Mouse (Mus musculus) kidney, postnatal 0 days (tissue): ENCODE measurements around the gene Fam53b. TPM values are rescaled to one million over a fixed set of nuclear protein-coding genes. Genes with fewer than 3 reads are reported as not detected.
A peak's percentile ranks its signal among the peaks of the same experiment; 100 is the strongest.

ENCODE experiments used
- ATAC-seq: fragments of 200-750 bp; cut with Nextera tagmentation; replicated peaks from 2 replicates; pipeline ENCODE4 v1.8.0; 2017; ENCODE audit warnings: low read depth, moderate number of reproducible peaks, moderate TSS enrichment, moderate library complexity; ENCODE audit not compliant: low FRiP score
- DNase-seq: peaks from one replicate; pipeline ENCODE4 v3.0.0-alpha.2; 2016; ENCODE audit warnings: low spot score
- H3K27ac ChIP-seq: fragments of 300-500 bp; sonication (generic); 2 replicates; pipeline ENCODE4 v1.5.1; 2014; ENCODE audit warnings: mild to moderate bottlenecking
- H3K27me3 ChIP-seq: fragments of 300-500 bp; sonication (generic); 2 replicates; pipeline ENCODE4 v1.6.1; 2014; ENCODE audit warnings: low read length, mixed read lengths; ENCODE audit not compliant: insufficient read depth
- H3K36me3 ChIP-seq: fragments of 300-500 bp; sonication (generic); 2 replicates; pipeline ENCODE4 v1.6.1; 2014; ENCODE audit warnings: low read length, mixed read lengths; ENCODE audit not compliant: insufficient read depth
- H3K4me1 ChIP-seq: fragments of 300-500 bp; sonication (generic); replicated peaks from 2 replicates; pipeline ENCODE4 v1.6.1; 2014; ENCODE audit warnings: antibody characterized with exemption, low read length, mixed read lengths; ENCODE audit not compliant: insufficient read depth
- H3K4me2 ChIP-seq: fragments of 300-500 bp; sonication (generic); 2 replicates; pipeline ENCODE4 v1.6.1; 2014; ENCODE audit warnings: mild to moderate bottlenecking, low read length, moderate library complexity, mixed read lengths
- H3K4me3 ChIP-seq: fragments of 300-500 bp; sonication (generic); replicated peaks from 2 replicates; pipeline ENCODE4 v1.5.1; 2014; ENCODE audit warnings: low read depth, low read length
- H3K9ac ChIP-seq: fragments of 300-500 bp; sonication (generic); 2 replicates; pipeline ENCODE4 v1.6.1; 2014; ENCODE audit warnings: low read depth, low read length
- H3K9me3 ChIP-seq: fragments of 300-500 bp; sonication (generic); replicated peaks from 2 replicates; pipeline ENCODE4 v1.6.1; 2016; ENCODE audit warnings: low read length, inconsistent platforms, mixed read lengths
- CTCF ChIP-seq: IDR thresholded peaks from 2 replicates; pipeline ENCODE4 v1.5.1; 2016; ENCODE audit warnings: antibody characterized with exemption, low read depth, mild to moderate bottlenecking, moderate library complexity
- WGBS: fragments of 180-500 bp; shearing (Covaris S2); extraction: QIAGEN DNeasy Blood & Tissue Kit; methylation state at CpG from one replicate; pipeline ENCODE4 v1.1.7; 2014; 5-methylcytosine and 5-hydroxymethylcytosine counted together
- polyA plus RNA-seq: library from polyadenylated mRNA; unstranded; fragments of >200 nt; fragmentation: Nextera tagmentation; extraction: Ambion mirVana; gene quantifications from 2 replicates; pipeline ENCODE4 v1.2.1, GENCODE M21; 2015

Gene Fam53b
- polyA plus RNA-seq, 1 experiment from 2014 or later: 17.5 TPM

DNA sequence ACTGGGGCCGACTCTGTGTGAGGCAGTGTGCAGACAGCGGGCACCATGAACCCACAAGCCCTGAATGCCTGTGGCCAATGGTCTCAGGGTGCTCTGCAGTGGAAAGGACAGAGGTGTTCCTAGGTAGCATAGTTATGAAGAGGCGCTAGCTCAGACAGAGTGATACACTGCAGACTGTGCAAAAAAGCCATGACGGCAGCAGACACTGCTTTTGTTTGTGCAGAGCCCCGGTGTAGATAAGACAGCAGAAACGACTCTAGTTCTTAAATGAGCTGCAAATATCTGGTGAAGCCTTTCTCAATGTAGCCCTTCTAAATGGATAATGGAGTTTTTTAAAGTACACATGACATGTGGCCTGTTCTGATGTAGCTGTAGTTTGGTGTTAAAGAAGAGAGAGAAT, 73.9 kb downstream of the Fam53b start:
- no peak for TF ChIP-seq CTCF
- Histone ChIP-seq H3K4me2 (no peak overlapping the region), H3K4me3 (no peak overlapping the region), H3K27me3 (no peaks in the 10 kb centered on the region), H3K4me1 (peaks cover 15% of the 10 kb centered on the region), H3K27ac (no peak overlapping the region), H3K9me3 (no peaks in the 10 kb centered on the region), H3K9ac (no peak overlapping the region), H3K36me3 (no peaks in the 10 kb centered on the region; the same call in 1 of the 2 replicates)
- ATAC-seq (no peak), DNase-seq (no peak)
- 84% methylated on average over 6 of the region's 6 CpGs for WGBS

DNA sequence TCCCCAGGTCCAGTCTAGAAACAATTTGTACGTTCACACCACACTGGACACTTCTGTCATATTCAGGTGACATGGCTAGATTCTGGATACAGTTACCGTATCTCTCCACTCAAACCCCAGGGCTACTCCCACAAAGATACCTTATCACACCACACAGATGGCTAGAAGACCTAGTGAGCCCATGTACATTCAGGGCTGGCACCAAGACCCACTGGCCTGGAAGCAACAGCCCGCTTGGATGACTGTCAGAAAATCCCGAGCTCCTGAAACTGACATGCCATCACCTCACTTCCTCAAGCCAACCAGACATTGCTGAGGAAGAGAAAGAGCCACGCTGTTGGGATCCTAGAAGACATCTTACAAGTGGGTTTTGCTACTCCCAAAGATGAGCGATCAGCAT, 74.8 kb downstream of the Fam53b start:
- Histone ChIP-seq H3K9ac (no peak overlapping the region), H3K4me2 (no peak overlapping the region), H3K36me3 (no peaks in the 10 kb centered on the region; the same call in 1 of the 2 replicates), H3K4me1 (peaks cover 15% of the 10 kb centered on the region), H3K27me3 (no peaks in the 10 kb centered on the region), H3K27ac (no peak overlapping the region), H3K4me3 (no peak overlapping the region), H3K9me3 (no peaks in the 10 kb centered on the region)
- WGBS: 85% methylated on average over 6 of the region's 6 CpGs
- ATAC-seq (no peak), DNase-seq (no peak)
- TF ChIP-seq CTCF: no peak

DNA sequence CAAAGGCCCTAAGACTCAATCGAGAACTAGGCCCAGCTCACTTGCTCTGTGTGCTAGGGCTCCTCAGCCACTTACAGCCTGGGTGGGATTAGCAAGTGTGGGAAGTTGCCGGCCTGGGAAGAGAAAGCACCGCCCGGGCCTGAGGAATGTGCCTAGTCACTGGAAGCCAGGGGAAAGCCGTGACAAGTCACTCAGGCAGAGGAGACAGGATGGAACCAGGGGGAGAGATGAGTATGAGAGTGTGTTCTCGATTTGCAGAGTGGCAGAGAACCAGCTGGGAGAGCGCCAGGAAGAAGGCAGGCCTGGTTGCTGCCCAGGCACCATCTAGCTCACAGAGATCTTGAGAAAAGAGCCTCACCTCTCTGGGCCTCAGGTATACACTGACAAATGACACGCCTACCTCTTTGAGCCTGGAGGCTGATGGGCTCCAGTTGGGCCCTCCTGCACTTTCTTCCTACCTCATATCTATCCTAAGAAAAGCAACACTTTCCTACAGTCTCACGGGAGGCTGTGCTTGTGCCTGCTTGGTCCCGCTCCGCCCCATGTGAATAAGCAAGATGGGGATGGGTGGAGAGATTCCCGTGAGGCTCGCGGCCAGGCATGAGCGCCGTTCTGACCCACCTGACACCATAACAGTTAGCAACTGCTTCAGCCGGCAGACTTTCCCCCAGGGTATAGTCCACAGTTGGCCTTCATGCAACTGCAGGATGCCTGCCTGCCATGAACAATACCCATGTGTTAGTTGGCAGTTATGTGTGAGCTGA, 77.4 kb downstream of the Fam53b start:
- Histone ChIP-seq H3K4me2 (no peak overlapping the region), H3K36me3 (no peaks in the 10 kb centered on the region), H3K4me3 (no peak overlapping the region), H3K9ac (peak overlapping the region; percentile 1; the same call in 1 of the 2 replicates), H3K4me1 (peaks cover 15% of the 10 kb centered on the region), H3K9me3 (no peaks in the 10 kb centered on the region), H3K27me3 (no peaks in the 10 kb centered on the region), H3K27ac (peak overlapping the region; percentile 33)
- ATAC-seq: peak; percentile 72
- 46% methylated on average over 17 of the region's 17 CpGs for WGBS
- no peak for TF ChIP-seq CTCF
- peak; percentile 78 for DNase-seq

DNA sequence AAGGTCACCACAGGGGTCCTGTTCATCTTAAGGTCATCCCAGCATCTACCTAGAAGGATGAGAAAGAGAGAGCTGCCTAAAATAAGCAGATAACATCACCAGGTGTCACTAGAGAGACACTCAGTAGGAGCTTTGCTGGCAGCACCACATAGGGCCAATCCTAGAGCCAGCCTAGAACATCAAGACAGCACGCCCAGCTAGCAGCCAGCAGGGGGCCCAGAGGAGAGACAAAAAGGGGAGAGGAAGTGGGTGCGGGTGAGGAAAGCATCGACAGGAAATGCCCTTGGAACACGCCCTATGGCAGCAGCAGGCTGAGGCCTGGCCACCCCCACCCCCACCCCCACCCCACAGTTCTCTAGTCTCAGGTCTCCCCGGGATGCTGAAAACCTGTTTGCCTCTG, 78.5 kb downstream of the Fam53b start:
- DNase-seq (peak; percentile 78), ATAC-seq (0 out of 2 replicates have a peak, but pooled peaks have one; percentile 19)
- no peak overlapping the region for H3K9ac ChIP-seq
- H3K36me3 ChIP-seq: no peaks in the 10 kb centered on the region
- H3K9me3 ChIP-seq: no peaks in the 10 kb centered on the region
- TF ChIP-seq CTCF: peak; percentile 65
- H3K4me1 ChIP-seq: peaks cover 15% of the 10 kb centered on the region
- 45% methylated on average over 5 of the region's 5 CpGs for WGBS
- H3K4me3 ChIP-seq: no peak overlapping the region
- H3K4me2 ChIP-seq: no peak overlapping the region
- peak overlapping the region; percentile 33 for H3K27ac ChIP-seq
- no peaks in the 10 kb centered on the region for H3K27me3 ChIP-seq

DNA sequence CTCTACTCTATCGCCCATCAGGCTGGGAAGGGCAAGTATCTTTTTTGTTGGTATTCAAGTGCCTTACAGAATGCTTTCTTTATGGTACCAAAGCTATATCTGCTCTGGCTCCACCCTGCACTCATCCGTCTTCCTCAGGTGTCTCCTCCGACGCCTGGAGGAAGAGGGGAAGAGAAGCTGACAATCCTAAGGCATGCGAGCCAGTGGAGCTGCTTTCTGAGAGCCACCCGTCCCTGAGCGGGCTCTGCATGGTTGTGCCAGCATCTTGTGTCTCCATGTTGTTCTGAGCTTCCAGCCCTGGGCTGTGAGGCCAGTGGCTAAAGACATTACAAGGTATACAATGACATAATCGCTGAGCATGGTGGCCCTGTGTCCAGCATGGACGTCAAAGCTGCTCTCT, 79.5 kb downstream of the Fam53b start:
- no peak overlapping the region for H3K9ac ChIP-seq
- DNase-seq (no peak), ATAC-seq (no peak)
- H3K27ac ChIP-seq: no peak overlapping the region
- H3K36me3 ChIP-seq: no peaks in the 10 kb centered on the region
- H3K4me2 ChIP-seq: no peak overlapping the region
- H3K9me3 ChIP-seq: no peaks in the 10 kb centered on the region
- H3K27me3 ChIP-seq: no peaks in the 10 kb centered on the region
- peaks cover 15% of the 10 kb centered on the region for H3K4me1 ChIP-seq
- WGBS: 76% methylated on average over 9 of the region's 9 CpGs
- TF ChIP-seq CTCF: no peak
- H3K4me3 ChIP-seq: no peak overlapping the region

DNA sequence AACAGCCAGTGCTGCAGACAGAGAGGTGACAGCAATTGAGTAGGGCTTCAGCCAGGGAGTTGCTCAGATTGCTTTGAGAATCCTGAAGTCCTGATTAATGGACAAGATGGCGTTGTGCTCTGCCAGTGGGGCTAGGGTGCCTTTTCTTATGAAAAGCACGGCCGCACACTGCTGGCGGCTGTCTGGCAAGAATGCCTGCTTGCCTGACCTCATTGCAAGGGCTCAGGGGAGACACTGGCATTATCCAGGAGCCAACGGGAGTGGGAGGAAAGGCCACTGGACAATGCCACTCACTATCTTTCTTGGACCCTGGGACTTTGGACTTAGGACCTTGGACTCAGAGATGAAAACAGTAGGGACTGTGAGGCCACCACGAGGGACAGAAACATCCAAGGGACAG, 80.2 kb downstream of the Fam53b start:
- DNase-seq (no peak), ATAC-seq (no peak)
- WGBS: 68% methylated on average over 6 of the region's 6 CpGs

More for the DNA sequence above, 80.2 kb downstream of the Fam53b start:
- no peak overlapping the region for H3K4me3 ChIP-seq
- H3K27me3 ChIP-seq: no peaks in the 10 kb centered on the region
- H3K9me3 ChIP-seq: no peaks in the 10 kb centered on the region
- H3K9ac ChIP-seq: no peak overlapping the region
- no peaks in the 10 kb centered on the region for H3K36me3 ChIP-seq
- no peak for TF ChIP-seq CTCF
- peaks cover 15% of the 10 kb centered on the region for H3K4me1 ChIP-seq
- no peak overlapping the region for H3K4me2 ChIP-seq
- H3K27ac ChIP-seq: no peak overlapping the region
